Mouse (Mus musculus) natural killer cell, adult 2 months (primary cell): ENCODE measurements around the gene Ensa.
"Not testable (repeated sequence)": the region's sequence is repeated elsewhere in the genome, so short reads cannot be mapped to it uniquely, and the experiment has no call there.

ENCODE experiments used
- DNase-seq, 2 experiments: peaks; one replicate each; pipeline ENCODE4 v3.0.0; 2022; ENCODE audit warnings: low spot score in 2 of 2

Ensa gene

GRCm38 (mm10) chr3:95662724-95663449 lies 38.1 kb downstream of the Ensa start:
- DNase-seq: no peak

GRCm38 (mm10) chr3:95663486-95663885 lies 38.7 kb downstream of the Ensa start:
- DNase-seq: no peak

GRCm38 (mm10) chr3:95663969-95664608 lies 39.3 kb downstream of the Ensa start:
- no peak for DNase-seq

GRCm38 (mm10) chr3:95664940-95665352 lies 40.2 kb downstream of the Ensa start:
- DNase-seq: no peak

GRCm38 (mm10) chr3:95666124-95666844 lies 41.5 kb downstream of the Ensa start:
- peak in 1 of 2 experiments; percentile 36 for DNase-seq

- DNase-seq: no peak
Observed at GRCm38 (mm10) chr3:95667521-95667920, 42.7 kb downstream of the Ensa start.

GRCm38 (mm10) chr3:95668026-95668425 lies 43.2 kb downstream of the Ensa start:
- DNase-seq: no peak

- DNase-seq: peak; percentile 56 to 60
Observed at GRCm38 (mm10) chr3:95668589-95669308, 44.0 kb downstream of the Ensa start.

- DNase-seq: no peak
Observed at GRCm38 (mm10) chr3:95669309-95669665, 44.5 kb downstream of the Ensa start.

GRCm38 (mm10) chr3:95670419-95670818 lies 45.6 kb downstream of the Ensa start:
- DNase-seq: not testable (repeated sequence)

GRCm38 (mm10) chr3:95671201-95671600 lies 46.4 kb downstream of the Ensa start:
- DNase-seq: no peak

GRCm38 (mm10) chr3:95672461-95672860 lies 47.7 kb downstream of the Ensa start:
- peak; percentile 80 to 81 for DNase-seq

- peak; percentile 82 to 83 for DNase-seq
Observed at GRCm38 (mm10) chr3:95672861-95673706, 48.3 kb downstream of the Ensa start.

- no peak for DNase-seq
Observed at GRCm38 (mm10) chr3:95673707-95674211, 49.0 kb downstream of the Ensa start.

GRCm38 (mm10) chr3:95674236-95674635 lies 49.4 kb downstream of the Ensa start:
- DNase-seq: peak; percentile 83 to 85

GRCm38 (mm10) chr3:95674812-95675211 lies 50.0 kb downstream of the Ensa start:
- DNase-seq: no peak

GRCm38 (mm10) chr3:95675301-95676092 lies 50.7 kb downstream of the Ensa start:
- peak; percentile 61 to 68 for DNase-seq

GRCm38 (mm10) chr3:95676745-95677419 lies 52.1 kb downstream of the Ensa start:
- DNase-seq: peak; percentile 71 to 73

- no peak for DNase-seq
Observed at GRCm38 (mm10) chr3:95677420-95678090, 52.8 kb downstream of the Ensa start.
